Mouse (Mus musculus) mature B cell (primary cell): ENCODE measurements around the gene Mrtfa.

Experiments used
- in situ Hi-C: fragments of 300-500 bp; cut with MboI; formaldehyde crosslinking; loops from 2 replicates; pipeline ENCODE4 v1.14.3; 2019

The Mrtfa gene

GRCm38 (mm10) chr15:81102274-81102879 lies 88.2 kb downstream of the Mrtfa start:
- in situ Hi-C loops: no loop called here

- in situ Hi-C loops: no loop called here
These were observed 89.2 kb downstream of the Mrtfa start for GRCm38 (mm10) chr15:81101316-81101715.

GRCm38 (mm10) chr15:81099269-81099668 lies 91.3 kb downstream of the Mrtfa start:
- in situ Hi-C loops: no loop called here

- in situ Hi-C loops: no loop called here
These were observed 91.9 kb downstream of the Mrtfa start for GRCm38 (mm10) chr15:81098689-81099088.

GRCm38 (mm10) chr15:81097896-81098295 lies 92.7 kb downstream of the Mrtfa start:
- in situ Hi-C loops: no loop called here

- in situ Hi-C loops: no loop called here
These were observed 93.1 kb downstream of the Mrtfa start for GRCm38 (mm10) chr15:81097456-81097855.

GRCm38 (mm10) chr15:81096329-81097055 lies 94.1 kb downstream of the Mrtfa start:
- in situ Hi-C loops: no loop called here

- in situ Hi-C loops: no loop called here
These were observed 97.5 kb downstream of the Mrtfa start for GRCm38 (mm10) chr15:81093032-81093431.

GRCm38 (mm10) chr15:81091718-81092117 lies 98.8 kb downstream of the Mrtfa start:
- in situ Hi-C loops: no loop called here

GRCm38 (mm10) chr15:81087529-81087928 lies 103.0 kb downstream of the Mrtfa start:
- in situ Hi-C loops: no loop called here

- in situ Hi-C loops: no loop called here
These were observed 103.7 kb downstream of the Mrtfa start for GRCm38 (mm10) chr15:81086644-81087480.

- in situ Hi-C loops: no loop called here
These were observed 106.7 kb downstream of the Mrtfa start for GRCm38 (mm10) chr15:81083826-81084225.

- in situ Hi-C loops: no loop called here
These were observed 107.3 kb downstream of the Mrtfa start for GRCm38 (mm10) chr15:81083281-81083680.

- in situ Hi-C loops: no loop called here
These were observed 109.3 kb downstream of the Mrtfa start for GRCm38 (mm10) chr15:81081216-81081615.

GRCm38 (mm10) chr15:81080405-81080804 lies 110.2 kb downstream of the Mrtfa start:
- in situ Hi-C loops: no loop called here

GRCm38 (mm10) chr15:81079255-81079654 lies 111.3 kb downstream of the Mrtfa start:
- in situ Hi-C loops: loop anchor here (10.0 kb wide), 1 partner anchor 116 kb away; the partner anchor contains the start of gene Mrtfa

GRCm38 (mm10) chr15:81077551-81077950 lies 113.0 kb downstream of the Mrtfa start:
- in situ Hi-C loops: loop anchor here (10.0 kb wide), 1 partner anchor 117 kb away; the partner anchor contains the start of gene Mrtfa

- in situ Hi-C loops: loop anchor here (10.0 kb wide), 1 partner anchor 120 kb away; the partner anchor contains the start of gene Mrtfa
These were observed 116.0 kb downstream of the Mrtfa start for GRCm38 (mm10) chr15:81074543-81074942.

GRCm38 (mm10) chr15:81073751-81074150 lies 116.8 kb downstream of the Mrtfa start:
- in situ Hi-C loops: loop anchor here (10.0 kb wide), 1 partner anchor 121 kb away; the partner anchor contains the start of gene Mrtfa

GRCm38 (mm10) chr15:81072748-81073147 lies 117.8 kb downstream of the Mrtfa start:
- in situ Hi-C loops: loop anchor here (10.0 kb wide), 1 partner anchor 122 kb away; the partner anchor contains the start of gene Mrtfa

GRCm38 (mm10) chr15:81070470-81070869 lies 120.1 kb downstream of the Mrtfa start:
- in situ Hi-C loops: loop anchor here (10.0 kb wide), 1 partner anchor 124 kb away; the partner anchor contains the start of gene Mrtfa
